Mouse (Mus musculus) cerebral cortex, adult 2 months (tissue): ENCODE measurements around the gene Tbc1d24.

Source experiments
- WGBS: fragments of 180-500 bp; shearing (Covaris S2); methylation state at CpG from one replicate; pipeline ENCODE4 v1.1.7; 2018; 5-methylcytosine and 5-hydroxymethylcytosine counted together

Tbc1d24 gene

DNA sequence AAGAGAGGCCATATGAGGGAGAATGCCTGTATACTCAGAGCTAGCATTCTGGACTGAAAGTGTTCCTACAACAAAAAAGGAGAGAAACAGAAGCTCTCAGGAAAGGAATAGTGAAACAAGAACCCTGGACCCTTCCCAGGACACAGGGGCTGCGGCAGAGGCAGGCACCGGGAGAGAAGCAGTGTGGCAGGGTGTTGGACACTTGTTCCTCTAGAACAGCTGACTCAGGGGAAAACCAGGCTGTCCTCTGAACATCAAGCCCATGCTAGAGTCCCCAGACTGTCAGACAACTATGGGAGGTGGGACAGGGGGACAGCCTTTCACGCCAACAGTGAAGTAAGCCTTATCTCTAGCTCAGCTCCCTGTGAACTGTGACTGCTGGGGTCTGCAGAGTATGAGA lies 5.2 kb upstream of the Tbc1d24 start:
- 79% methylated on average over 3 of the region's 3 CpGs for WGBS

DNA sequence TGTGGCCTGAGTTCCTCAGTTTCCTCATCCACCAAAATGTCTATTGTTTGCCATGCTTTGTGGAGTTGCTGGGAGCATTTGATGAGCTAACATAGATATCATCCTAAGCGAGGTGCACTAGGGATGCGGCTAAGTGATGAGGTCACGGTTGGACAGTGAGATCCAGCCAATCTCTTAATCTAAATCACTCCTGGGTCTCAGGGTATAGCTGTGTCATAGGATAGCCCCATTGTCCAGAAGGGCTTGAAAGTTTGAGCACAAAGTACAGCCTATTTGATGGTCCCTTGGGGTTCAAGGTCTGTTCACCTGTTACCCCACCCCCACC lies 4.5 kb upstream of the Tbc1d24 start:
- 79% methylated on average over 3 of the region's 3 CpGs for WGBS

DNA sequence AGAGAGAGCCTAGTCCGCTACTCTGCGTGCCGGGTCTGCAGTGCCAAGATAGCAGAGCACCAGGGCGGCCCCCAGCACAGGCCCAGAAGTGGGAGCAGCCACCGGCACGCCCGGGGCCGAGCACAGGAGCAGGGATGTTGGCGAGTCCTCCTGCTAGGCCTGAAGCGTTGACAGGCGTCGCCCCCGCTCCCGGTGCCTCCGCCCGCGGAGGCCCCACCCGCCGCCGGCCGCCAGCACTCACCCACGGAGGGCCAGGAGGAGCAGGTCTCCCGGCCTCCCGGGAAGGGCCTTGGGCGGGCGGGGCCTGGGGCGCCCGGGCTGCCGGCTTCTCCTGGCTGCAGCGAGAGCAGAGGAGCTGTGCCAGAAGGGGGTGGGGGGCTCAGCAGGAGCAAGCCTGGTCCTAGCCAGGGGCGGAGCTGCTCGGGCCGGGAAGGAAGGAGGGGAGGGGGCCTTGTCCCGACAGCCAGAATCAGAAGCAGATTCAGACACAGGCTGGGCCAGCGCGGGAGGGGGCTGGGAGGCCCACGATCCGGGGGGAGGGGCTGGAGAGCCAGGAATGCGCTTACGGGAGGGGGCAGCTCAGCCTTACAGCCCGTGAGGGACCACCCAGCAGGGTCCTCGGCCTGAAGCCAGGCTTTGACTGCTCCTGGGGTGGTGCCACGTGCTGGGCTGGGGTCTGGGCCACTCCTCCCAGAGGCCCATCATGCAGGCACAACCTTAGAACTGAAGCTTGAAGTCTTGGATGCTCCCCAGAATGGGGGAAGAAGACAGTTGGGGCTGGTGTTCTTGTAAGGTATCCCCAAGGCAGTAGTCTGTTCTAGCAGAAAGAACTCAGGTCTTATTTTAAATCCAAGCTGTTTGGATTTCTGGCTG lies 3.9 kb upstream of the Tbc1d24 start, which contains the start of gene Ntn3:
Ntn3 (minus strand) TSS at position 489 of the 873 bp plus-strand sequence.
- WGBS, result 2% methylated on average over 43 of the region's 43 CpGs

DNA sequence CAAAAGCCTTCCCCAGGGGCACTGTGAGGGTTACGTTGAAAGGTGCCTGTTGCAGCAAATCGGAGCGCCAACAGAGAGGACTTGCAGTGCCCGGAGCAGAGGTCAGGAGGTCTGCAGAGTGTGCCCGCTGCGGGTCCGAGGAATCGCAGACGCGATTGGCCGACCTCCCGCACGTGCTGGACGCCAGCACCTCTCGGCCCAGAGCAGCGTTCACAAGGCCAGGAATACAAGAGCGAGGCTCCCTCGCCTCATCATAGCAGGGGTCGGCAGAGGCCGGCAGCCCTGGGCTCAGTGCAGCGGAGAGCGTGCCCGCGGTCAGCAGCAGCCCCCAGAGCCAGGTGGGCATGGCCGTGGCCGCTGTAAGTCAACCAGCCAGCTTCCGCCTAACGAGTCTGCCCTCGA lies 3.3 kb upstream of the Tbc1d24 start:
- WGBS, result 4% methylated on average over 29 of the region's 29 CpGs

DNA sequence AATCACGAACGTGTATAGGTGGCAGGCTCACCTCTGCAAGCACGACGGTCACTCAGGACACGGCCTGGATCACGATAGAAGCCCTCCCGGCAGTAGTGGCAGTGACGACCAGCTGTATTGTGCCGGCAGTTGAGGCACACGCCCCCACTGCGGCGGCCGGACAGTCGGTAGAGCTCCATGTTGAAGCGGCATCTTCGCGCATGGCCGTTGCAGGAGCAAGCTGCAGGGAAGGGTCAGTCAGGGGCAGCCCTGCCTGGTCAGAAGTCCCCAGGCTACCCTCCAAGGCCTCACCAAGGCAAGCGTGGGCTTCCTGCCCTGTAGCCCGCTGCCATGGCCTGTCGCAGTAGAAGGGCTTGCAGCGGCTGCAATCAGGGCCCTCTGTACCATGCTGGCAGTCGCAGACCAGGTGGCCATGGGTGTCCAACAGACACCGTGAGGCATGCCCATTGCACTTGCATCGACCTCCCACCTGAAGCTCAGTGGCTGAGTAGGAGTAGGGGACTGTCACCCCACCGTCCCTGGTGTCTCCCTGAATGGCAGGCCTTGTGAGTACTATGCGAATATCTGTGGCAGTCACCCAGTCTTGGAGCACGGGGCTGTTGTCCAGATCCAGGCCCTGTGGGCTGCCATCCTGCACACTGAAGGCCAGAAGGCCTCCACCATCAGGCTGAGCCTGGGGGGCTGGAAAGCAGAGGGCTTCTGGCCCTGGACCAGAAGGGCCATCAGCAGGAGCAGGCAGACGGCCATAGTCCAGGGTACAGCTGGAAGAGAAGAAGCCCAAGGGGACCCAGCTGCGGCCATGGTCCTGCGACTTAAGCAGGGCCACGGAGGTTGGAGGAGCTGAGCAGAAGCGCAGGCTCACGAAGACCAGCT lies 2.6 kb upstream of the Tbc1d24 start:
- 70% methylated on average over 34 of the region's 34 CpGs for WGBS

DNA sequence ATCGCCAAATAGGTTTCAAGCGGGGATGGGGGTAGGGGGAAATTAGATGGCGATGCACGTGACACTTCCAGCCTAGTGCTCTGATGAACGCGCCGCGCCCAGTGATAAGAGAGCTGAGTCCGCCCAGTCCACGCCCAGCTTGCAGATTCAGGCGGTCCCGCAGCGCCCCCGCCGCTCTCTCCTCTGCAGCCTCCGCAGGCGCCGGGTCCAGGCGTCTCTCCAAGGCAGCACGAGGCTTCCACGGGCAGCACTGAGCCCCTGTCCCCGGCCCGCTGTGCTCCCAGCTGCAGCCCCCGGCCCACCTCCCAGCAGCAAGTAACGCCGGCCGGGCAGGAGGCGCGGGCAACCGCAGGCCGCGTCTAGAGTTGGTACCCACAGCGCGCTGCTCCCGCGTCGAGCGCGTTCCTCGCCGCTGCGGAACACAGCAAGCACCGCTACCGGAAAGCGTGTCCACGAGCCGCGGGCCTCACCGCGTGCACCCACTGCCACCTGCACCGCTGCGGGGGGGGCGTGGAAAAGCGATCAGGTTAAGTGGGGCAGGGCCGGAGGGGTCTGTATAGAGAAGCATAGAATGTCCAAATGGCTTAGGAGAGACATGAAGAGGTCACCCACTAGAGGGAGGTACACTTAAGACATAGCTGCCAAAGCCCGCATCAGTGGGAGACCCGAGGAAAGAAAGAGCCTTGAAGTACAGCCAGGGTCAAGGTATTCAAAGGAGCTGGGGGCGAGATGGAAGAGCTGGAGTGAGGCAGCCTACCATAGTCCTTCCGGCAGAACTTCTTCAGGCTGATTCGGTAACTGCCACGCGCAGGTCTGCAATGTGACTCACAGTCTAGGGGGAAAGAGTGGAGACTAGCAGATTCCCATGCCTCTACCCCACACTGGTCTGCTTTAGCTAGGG lies 1.3 kb upstream of the Tbc1d24 start:
- 6% methylated on average over 61 of the region's 62 CpGs for WGBS

DNA sequence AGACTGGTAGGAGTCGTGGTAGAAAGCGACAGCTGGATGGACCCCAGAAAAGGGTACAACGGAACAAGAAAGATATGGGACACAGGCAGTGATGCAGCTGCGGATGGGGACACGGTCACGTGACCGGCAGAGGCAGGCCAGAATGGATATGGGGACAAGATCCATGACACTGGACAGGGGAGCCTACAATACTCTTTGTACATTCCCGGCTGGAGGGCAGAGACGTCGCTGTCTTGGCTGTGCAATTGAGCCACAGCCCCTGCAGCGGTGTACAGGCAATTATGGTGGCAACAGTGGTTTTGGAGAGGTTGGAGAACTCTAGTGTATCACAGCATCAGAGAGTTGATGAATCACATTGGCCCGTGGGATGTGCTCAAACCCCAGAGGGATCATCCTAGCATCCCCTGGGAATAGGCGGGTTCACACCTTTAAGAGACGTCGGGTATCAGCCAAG lies 573 bp upstream of the Tbc1d24 start:
- 8% methylated on average over 15 of the region's 15 CpGs for WGBS

DNA sequence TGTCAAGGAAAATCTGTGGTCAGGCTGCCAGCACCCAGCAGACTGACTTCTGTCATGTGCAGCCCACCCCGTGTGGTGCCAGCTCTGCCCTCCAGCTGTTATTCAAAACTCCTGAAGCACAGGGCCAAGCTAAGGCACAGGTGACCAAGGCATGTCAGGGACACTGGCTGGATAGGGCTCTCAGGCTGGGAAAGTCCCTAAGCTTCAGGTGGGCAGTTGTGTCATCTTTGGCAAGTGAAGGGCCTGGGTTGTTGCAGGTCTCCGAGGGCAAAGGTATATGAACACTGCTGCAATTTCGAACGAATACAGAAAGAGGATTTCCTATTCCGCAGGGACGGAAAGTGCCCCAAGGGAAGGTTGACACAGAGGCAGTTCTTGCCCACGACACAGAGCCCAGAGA lies 516 bp downstream of the Tbc1d24 start:
- WGBS, result 1% methylated on average over 7 of the region's 7 CpGs

DNA sequence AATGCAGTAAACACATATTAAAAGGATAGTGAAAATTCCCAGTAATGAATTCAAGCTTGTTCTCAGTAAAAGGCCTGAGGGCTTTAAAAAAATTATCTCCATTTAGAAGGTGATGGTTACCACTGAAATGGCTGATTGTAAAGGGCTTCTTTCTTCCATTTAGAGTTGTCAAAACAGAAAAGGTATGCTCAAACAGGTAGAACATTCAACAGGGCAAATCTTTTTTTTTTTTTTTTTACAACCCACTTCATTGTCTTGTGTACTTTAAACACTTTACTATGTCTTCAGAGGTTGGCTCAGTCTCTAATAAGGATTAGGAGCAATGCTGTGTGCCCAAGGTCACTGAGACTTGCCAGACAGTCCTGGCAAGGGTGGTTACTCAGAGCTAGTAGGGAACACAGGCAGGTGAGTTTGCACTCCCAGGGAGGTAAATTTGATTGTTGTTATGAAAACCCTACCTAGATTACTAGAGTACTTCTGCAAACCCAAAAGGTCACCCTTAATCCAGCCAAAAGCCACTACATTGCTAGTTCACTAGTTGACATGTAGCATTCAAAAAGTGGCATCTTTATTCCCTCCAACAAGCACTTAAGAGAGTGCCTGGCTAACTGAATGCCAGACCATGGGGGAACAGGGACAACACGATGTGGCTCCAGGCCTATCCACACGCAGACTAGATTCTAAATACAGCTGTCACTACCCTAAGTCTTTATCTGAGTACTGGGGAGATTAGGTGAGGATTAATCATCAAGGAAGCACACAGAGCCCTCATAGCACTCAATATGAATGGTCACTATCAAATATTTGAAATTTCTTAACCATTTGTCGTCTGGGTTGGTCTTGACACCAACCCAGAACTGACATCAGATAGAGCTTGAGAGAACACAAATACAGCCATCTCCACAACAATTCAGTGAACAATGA lies 1.5 kb downstream of the Tbc1d24 start:
- WGBS, result 48% methylated on average over 3 of the region's 3 CpGs

DNA sequence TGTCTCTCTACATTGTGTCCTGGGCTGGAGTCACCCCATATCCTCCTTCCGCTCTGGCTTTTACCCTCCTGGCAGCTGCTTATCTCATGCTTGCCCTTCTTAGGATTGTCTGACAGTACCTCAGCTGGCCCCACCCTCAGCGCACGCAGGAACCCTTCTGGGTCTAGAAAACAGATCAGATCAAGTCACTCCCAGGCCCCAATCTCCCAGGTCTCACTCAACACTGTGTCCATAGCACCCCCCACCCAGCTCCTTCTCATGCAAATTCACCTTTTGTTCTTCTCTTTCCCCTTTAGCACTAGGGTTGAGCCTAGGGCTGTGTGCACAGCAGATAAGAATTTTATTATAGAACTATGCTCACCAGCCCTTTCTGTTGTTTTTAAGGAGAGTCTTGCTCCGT lies 2.3 kb downstream of the Tbc1d24 start:
- WGBS, result 69% methylated on average over 4 of the region's 4 CpGs

DNA sequence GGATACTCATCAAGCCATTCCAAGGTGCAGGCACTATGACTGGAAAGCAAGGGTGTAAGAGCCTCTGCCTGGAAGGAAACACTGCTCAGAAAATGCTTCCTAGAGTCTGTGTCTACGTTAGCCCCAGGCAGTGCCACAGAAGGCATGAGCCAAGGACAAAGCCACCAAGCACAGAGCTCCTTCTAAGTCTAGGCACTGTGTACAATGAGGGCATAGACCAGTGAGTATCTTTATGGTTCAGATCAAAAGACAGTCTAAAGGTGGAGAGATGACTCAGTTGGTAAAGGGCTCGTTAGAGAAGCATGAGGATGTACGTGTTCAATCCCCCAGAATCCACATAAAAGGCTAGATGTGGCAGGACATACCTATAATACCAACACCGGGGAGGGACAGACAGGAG lies 4.3 kb downstream of the Tbc1d24 start:
- WGBS, result 54% methylated on average over 4 of the region's 4 CpGs

DNA sequence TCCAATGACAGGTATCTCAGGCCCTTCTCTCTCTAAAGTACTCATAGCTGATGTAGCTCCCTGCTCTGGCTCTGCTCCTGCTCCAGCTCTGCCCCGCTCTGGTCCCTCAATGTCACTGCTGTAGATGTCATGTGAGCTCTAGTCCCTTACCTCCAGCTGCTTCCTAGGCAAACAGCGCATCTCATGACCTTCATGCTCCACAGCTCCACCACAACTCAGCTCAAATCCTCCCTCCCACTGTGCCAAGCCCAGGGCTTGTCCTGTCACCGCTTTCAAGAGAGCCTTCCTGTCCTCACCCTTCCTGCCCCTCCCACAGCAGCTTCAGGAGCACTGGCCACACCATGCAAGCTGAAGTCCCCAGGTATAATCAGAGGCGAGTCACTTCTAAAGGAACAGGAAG lies 5.6 kb downstream of the Tbc1d24 start:
- 60% methylated on average over 4 of the region's 4 CpGs for WGBS

DNA sequence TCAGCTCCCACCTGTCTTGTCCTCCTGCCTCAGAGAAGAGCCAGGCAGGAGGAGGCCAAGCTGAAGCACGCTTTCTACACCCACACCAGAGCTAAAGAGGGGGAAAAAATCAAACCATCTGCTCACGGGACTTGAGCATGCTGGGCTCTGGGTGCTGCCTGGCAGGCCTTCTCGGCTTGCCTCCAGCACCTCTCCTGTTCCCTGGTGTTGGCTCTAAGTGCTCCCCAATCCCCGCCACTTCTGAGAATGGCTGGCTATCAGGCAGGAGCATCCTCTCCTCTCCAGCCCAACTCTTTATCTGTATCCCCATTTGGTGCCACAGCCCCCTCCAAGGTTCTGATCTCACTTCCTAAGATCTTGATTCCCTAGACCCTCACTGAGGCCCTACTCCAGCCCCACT lies 6.1 kb downstream of the Tbc1d24 start:
- 38% methylated on average over 4 of the region's 4 CpGs for WGBS

DNA sequence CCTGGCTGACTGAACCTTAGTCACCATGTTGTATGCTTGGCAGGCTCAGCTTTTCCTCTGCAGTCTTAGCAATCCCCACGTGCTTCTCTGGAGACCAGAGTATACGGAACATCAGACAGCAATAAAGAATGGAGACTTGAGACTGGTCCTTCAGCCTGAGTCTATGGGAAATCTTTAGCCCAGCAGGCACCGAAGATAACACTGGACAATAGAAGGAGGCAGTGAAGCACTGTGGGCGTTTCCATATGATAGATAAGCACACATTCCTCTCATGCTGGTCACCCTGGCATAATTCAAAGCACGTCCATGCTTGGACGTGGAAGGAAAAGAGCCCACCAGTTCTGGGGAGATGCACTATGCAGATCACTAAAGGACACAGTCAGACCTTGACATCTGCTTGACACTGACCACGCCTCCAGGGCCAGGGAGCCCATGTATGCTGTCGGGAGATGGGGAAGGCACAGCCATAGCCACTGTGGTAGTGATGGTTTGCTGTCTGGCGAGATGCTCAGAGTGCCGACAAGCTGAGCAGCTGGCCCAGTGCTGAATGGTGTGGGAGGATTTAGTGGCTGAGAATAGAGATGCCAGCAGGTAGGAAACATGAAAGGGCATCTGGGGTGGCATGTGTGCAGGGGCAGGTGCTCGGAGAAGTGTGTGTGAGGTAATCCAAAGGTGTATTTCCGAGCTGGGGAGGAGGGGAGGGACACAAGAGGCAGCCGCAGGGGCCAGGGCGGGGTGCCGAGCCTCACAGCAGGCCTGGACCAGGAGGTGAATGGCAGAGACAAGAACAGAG lies 8.1 kb downstream of the Tbc1d24 start:
- 44% methylated on average over 15 of the region's 15 CpGs for WGBS

DNA sequence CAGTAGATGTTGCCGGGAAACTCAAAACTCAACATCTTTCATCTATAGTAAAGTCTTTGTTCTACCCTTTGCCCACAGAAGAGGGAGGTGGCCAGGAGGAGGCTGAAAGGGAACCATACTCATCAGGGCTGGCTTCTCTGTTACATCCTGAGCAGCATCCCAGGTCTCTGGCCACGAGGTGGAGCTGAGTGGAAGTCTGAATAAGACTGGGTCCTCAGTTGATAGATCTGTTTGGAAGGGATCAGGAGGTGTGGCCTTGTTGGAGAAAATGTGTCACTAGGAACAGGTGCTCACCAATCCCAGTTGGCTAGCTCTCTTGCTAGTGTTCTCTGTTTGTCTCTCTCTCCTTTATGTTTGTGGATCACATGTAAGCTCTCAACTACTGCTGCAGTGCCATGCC lies 10.0 kb downstream of the Tbc1d24 start:
- 54% methylated on average over 2 of the region's 2 CpGs for WGBS

DNA sequence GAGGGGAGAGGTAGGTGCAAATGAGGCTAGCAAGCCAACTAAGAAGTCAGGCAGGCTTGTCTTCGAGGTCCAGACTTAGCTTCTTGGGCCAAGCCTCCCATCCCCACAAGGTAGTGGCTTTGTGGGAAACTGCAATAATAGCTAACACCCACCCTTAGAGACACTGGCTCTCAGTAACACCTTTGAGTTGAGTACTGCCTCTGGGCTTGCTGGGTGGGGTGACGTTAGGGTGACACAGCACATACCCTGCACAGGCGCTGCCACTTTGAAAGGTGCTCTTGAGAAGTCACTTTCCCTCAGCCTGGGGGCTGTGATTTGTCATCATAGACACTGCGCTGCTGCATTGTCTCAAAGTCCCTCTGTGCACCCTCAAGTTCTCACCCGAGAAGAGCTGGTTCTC lies 11.6 kb downstream of the Tbc1d24 start:
- WGBS, result 73% methylated on average over 5 of the region's 5 CpGs

DNA sequence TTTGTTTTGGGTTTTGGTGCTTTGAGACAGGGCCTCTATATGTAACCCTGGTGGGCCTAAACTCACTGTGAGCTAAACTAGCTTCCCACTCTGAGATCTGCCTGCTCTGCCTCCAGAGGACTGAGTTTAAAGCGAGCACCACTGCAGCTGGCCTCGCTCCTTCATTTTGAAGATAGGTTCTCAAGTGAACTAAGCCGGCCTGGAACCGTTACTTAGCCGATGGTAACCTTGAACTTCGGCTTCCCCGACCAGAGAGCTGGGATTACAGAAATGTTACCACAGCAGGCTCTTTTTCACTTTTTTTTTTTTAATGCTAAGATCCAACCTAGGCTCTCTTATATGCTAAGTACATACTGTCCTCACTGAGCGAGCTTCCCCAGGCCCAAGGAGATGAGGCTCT lies 12.1 kb downstream of the Tbc1d24 start:
- WGBS, result 89% methylated on average over 8 of the region's 8 CpGs

DNA sequence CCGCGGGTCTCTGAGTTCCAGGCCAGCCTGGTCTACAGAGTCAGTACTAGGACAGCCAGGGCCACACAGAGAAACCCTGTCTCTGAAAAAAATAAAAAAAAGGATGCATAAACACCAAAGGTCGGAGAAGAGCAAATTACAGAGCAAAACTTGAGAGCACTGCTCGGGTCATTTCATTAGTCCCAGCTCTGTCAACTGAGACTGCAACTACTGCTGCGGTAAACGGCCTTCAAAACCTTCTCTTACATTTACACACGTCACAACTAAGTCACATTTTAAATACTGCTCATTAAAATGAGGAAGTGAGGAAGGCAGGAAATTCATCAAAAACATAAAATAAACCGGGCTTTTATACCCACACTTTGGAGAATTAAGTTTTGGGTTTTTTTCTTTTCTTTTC lies 12.5 kb downstream of the Tbc1d24 start:
- WGBS, result 77% methylated on average over 8 of the region's 8 CpGs

DNA sequence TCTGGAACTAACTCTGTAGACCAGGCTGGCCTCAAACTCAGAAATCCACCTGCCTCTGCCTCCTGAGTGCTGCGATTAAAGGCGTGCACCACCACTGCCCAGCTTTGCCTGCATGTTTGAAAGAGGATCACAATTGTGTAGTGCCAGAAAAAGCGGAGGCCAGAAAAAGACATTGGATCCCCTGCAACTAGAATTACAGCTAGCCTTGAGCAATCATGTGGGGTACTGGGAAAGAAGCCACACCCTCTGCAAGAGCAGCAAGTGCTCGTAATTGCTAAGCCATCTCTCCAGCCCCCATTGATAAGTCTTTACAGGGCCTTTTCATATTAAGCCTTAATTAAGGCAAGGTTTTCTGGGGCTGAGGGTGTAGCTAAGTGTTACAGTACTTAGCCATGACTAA lies 13.9 kb downstream of the Tbc1d24 start:
- WGBS, result 53% methylated on average over 4 of the region's 4 CpGs

DNA sequence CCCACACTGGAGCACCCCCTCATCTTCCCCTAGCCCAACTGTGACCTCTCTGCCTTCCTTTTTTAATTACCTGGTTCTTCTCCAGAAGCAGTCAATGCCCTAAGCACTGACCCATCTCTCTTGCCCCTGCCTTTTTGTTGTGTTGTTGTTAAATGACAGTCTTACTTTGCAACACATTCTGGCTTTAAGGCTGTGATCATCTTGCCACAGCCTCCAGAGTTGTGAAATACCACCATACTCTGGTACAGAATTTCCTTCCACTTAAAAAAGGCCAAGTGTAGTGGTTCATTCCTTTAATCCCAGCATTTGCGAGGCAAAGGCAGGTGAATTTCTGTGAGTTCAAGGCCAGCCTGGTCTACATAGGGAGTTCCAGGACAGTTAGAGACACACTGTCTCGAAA lies 14.4 kb downstream of the Tbc1d24 start:
- WGBS, result 86% methylated on average over 2 of the region's 2 CpGs
